Mouse (Mus musculus) heart, postnatal 0 days (tissue): ENCODE data around the gene Islr2. TPM values are rescaled to one million over a fixed set of nuclear protein-coding genes. Genes with fewer than 3 reads are reported as not detected.

ENCODE experiments used
- ATAC-seq: fragments of 200-750 bp; cut with Nextera tagmentation; 2 replicates; pipeline ENCODE4 v1.8.0; 2017; ENCODE audit warnings: low read depth, moderate number of reproducible peaks, moderate library complexity; ENCODE audit not compliant: insufficient read depth
- DNase-seq: peaks from one replicate; pipeline ENCODE4 v3.0.0-alpha.2; 2016; ENCODE audit warnings: low spot score
- H3K27ac ChIP-seq: fragments of 300-500 bp; sonication (generic); 2 replicates; pipeline ENCODE4 v1.5.1; 2014; ENCODE audit warnings: low read depth, mild to moderate bottlenecking
- H3K27me3 ChIP-seq: fragments of 300-500 bp; sonication (generic); 2 replicates; pipeline ENCODE4 v1.6.1; 2014; ENCODE audit warnings: low read length, mixed read lengths; ENCODE audit not compliant: control insufficient read depth, insufficient read depth
- H3K36me3 ChIP-seq: fragments of 300-500 bp; sonication (generic); replicated peaks from 2 replicates; pipeline ENCODE4 v1.6.1; 2014; ENCODE audit warnings: low read length, mixed read lengths; ENCODE audit not compliant: control insufficient read depth, insufficient read depth
- H3K4me1 ChIP-seq: fragments of 300-500 bp; sonication (generic); 2 replicates; pipeline ENCODE4 v1.6.1; 2014; ENCODE audit warnings: antibody characterized with exemption; ENCODE audit not compliant: control insufficient read depth, insufficient read depth
- H3K4me2 ChIP-seq: fragments of 300-500 bp; sonication (generic); 2 replicates; pipeline ENCODE4 v1.6.1; 2014; ENCODE audit warnings: low read depth, mild to moderate bottlenecking, low read length, moderate library complexity
- H3K4me3 ChIP-seq: fragments of 300-500 bp; sonication (generic); 2 replicates; pipeline ENCODE4 v1.5.1; 2014; ENCODE audit warnings: low read depth, low read length
- H3K9ac ChIP-seq: fragments of 300-500 bp; sonication (generic); replicated peaks from 2 replicates; pipeline ENCODE4 v1.6.1; 2014; ENCODE audit warnings: low read depth, low read length, mixed read lengths
- H3K9me3 ChIP-seq: fragments of 300-500 bp; sonication (generic); replicated peaks from 2 replicates; pipeline ENCODE4 v1.6.1; 2016; ENCODE audit warnings: low read length; ENCODE audit not compliant: control insufficient read depth
- CTCF ChIP-seq: IDR thresholded peaks from 2 replicates; pipeline ENCODE4 v1.5.1; 2016; ENCODE audit warnings: antibody characterized with exemption, control low read depth, low read depth
- EP300 ChIP-seq: IDR thresholded peaks from 2 replicates; pipeline ENCODE4 v1.6.1; 2016; ENCODE audit warnings: antibody characterized with exemption, low read depth
- WGBS: fragments of 180-500 bp; shearing (Covaris S2); extraction: QIAGEN DNeasy Blood & Tissue Kit; methylation state at CpG from one replicate; pipeline ENCODE4 v1.1.7; 2014; 5-methylcytosine and 5-hydroxymethylcytosine counted together
- microRNA-seq: library from miRNA; unstranded; fragments of <30 nt; microRNA quantifications from one replicate; pipeline ENCODE4, GENCODE M21; 2016
- polyA plus RNA-seq: library from polyadenylated mRNA; unstranded; fragments of >200 nt; fragmentation: Nextera tagmentation; extraction: Ambion mirVana; gene quantifications from 2 replicates; pipeline ENCODE4 v1.2.1, GENCODE M21; 2015
- total RNA-seq: library from RNA; depleted of rRNA; stranded (reverse); fragments of >200 nt; gene quantifications from 2 replicates; pipeline ENCODE4 v1.2.3, GENCODE M21; 2014; ENCODE audit warnings: low replicate concordance; rRNA removed

Gene Islr2
- total and polyA plus RNA-seq, 2 experiments from 2014 or later, result 0.08 to 0.69 TPM

DNA sequence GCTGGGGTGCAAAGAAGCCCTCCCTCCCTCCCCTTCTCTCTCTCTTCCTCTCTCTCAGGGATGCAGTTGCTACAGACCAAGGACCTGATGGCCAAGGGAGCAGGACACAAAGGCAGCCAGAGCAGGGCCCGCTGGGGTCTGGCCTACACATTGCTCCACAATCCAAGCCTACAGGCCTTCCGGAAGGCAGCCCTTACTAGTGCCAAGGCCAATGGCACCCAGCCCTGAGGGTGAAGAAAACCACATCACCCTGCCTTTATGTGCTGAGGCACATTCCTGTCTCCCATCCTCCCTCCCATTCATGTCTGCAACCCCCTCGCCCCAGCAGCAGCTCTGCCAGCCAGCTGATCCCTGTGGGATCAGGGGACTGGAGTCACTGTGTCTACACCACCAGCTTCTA lies 51.0 kb downstream of the Islr2 start:
- H3K9ac ChIP-seq, result no peak overlapping the region
- H3K4me1 ChIP-seq, result peaks cover 5% of the 10 kb centered on the region; the same call in 1 of the 2 replicates
- H3K27ac ChIP-seq, result 0 out of 2 replicates have a peak overlapping the region, but pooled peaks have one; percentile 43
- ATAC-seq, result no peak
- WGBS, result 77% methylated on average over 3 of the region's 3 CpGs
- no peak for DNase-seq
- no peak overlapping the region for H3K4me3 ChIP-seq
- H3K36me3 ChIP-seq, result no peaks in the 10 kb centered on the region
- no peaks in the 10 kb centered on the region for H3K9me3 ChIP-seq
- TF ChIP-seq EP300, result no peak
- TF ChIP-seq CTCF, result no peak
- 0 out of 2 replicates have a peak, but pooled peaks cover 2% of the 10 kb centered on the region for H3K27me3 ChIP-seq
- H3K4me2 ChIP-seq, result no peak overlapping the region

DNA sequence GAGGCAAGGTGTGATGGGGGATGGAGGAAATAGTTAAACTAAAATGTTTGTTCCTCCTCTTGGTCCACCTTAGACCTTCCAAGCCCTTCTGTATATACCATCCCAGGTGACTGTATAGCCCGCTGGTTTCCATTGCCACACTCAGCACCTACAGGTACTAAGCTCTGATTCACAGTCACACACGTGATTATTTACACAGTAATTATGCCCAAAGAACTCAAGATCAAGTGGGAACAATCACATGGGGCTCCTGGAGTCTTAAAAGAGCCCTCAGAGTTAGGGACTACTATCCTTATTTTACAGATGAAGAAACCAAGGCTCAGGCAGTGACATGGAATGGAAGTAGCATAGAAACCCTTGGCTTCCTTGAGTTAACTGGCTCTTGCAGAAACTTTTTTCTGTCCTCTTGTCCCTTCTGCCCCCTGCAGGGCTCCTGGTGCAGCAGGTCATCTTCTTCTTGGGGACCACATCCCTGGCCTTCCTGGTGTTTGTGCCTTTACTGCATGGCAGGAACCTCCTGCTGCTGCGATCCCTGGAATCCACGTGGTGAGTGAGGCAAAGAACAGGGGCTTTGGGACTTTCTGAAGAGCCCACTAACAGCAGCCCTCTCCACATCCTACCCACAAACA lies 53.3 kb downstream of the Islr2 start:
- Histone ChIP-seq H3K4me3 (no peak overlapping the region), H3K4me2 (no peak overlapping the region), H3K9me3 (no peaks in the 10 kb centered on the region), H3K36me3 (no peaks in the 10 kb centered on the region), H3K9ac (no peak overlapping the region), H3K4me1 (peaks cover 5% of the 10 kb centered on the region; the same call in 1 of the 2 replicates), H3K27ac (no peak overlapping the region), H3K27me3 (0 out of 2 replicates have a peak, but pooled peaks cover 8% of the 10 kb centered on the region)
- no peak for TF ChIP-seq EP300
- peak; percentile 24 for TF ChIP-seq CTCF
- WGBS, result 66% methylated on average over 4 of the region's 4 CpGs
- ATAC-seq, result no peak
- no peak for DNase-seq

DNA sequence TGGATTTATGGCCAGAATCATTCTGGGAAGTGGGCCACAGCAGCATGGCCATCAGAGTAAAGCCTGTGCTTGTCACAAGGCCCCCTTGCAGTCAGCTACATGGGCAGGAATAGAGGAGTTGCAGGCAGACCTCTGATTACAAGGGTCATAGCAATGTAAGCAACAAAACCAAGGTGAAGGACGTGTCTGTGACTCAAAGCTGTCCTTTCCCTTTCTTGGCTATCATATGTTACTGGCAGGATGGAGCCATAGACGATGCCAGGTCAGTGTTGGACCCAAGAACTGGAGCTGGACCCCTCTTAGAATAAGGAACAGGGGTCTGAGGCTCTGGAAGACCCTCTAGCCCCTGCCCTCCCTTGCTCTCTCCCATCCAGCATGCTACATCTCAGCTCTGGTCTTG lies 55.3 kb downstream of the Islr2 start:
- Histone ChIP-seq H3K36me3 (no peaks in the 10 kb centered on the region), H3K9ac (no peak overlapping the region), H3K4me1 (no peaks in the 10 kb centered on the region), H3K9me3 (no peaks in the 10 kb centered on the region), H3K4me3 (no peak overlapping the region), H3K27ac (no peak overlapping the region), H3K4me2 (no peak overlapping the region), H3K27me3 (0 out of 2 replicates have a peak, but pooled peaks cover 8% of the 10 kb centered on the region)
- 43% methylated on average over 2 of the region's 2 CpGs for WGBS
- TF ChIP-seq CTCF (no peak), EP300 (no peak)
- no peak for DNase-seq
- ATAC-seq, result no peak

Small RNA genes within 50 kb of the gene (microRNA-seq; reads per million reads assigned to microRNA genes)
- not detected for gene Mir6385

Other genes with a start within 250 kb of the Islr2 start
- 1.1 and 2.3 TPM in 2 replicates for gene Cyp11a1, start 197.9 kb downstream of the Islr2 start, total RNA-seq
- 0.90 and 1.3 TPM in 2 replicates for gene Cyp11a1, start 197.9 kb downstream of the Islr2 start, polyA plus RNA-seq
- gene Stra6, start 140.5 kb downstream of the Islr2 start, total RNA-seq, result not detected in 2 replicates
- 0.05 and 0.11 TPM in 2 replicates for gene Stra6, start 140.5 kb downstream of the Islr2 start, polyA plus RNA-seq
- gene Ccdc33, start 85.5 kb downstream of the Islr2 start, total RNA-seq, result not detected in 2 replicates
- gene Ccdc33, start 85.5 kb downstream of the Islr2 start, polyA plus RNA-seq, result 0.25 TPM in 1 of 2 replicates, not detected in the other
- gene Islr, start within 50 bp of the Islr2 start, total RNA-seq, result 21.1 and 39.9 TPM in 2 replicates
- 14.4 and 16.3 TPM in 2 replicates for gene Islr, start within 50 bp of the Islr2 start, polyA plus RNA-seq
- 11.4 and 15.0 TPM in 2 replicates for gene Pml, start 45.5 kb upstream of the Islr2 start, total RNA-seq
- gene Pml, start 45.5 kb upstream of the Islr2 start, polyA plus RNA-seq, result 5.2 and 5.6 TPM in 2 replicates
- gene Stoml1, start 48.8 kb upstream of the Islr2 start, total RNA-seq, result 16.4 and 52.8 TPM in 2 replicates
- gene Stoml1, start 48.8 kb upstream of the Islr2 start, polyA plus RNA-seq, result 21.7 and 23.3 TPM in 2 replicates
- gene Loxl1, start 108.9 kb upstream of the Islr2 start, total RNA-seq, result 44.1 and 61.7 TPM in 2 replicates
- gene Loxl1, start 108.9 kb upstream of the Islr2 start, polyA plus RNA-seq, result 39.2 and 40.7 TPM in 2 replicates
- not detected in 2 replicates for gene Tbc1d21, start 166.1 kb upstream of the Islr2 start, total RNA-seq
- gene Tbc1d21, start 166.1 kb upstream of the Islr2 start, polyA plus RNA-seq, result not detected in 2 replicates